Mouse (Mus musculus) CH12.LX (cell line): ENCODE results near the gene Mapkbp1.

Experiments used
- CTCF ChIP-seq, 2 experiments: IDR thresholded peaks in 1 of 2; conservative IDR thresholded peaks in 1 of 2; 2 replicates each; pipeline ENCODE4 v1.5.1; 2011 to 2012; ENCODE audit warnings: low read depth in 2 of 2, low read length in 2 of 2, improper control_type of control experiment in 1 of 2, inconsistent platforms in 1 of 2, mild to moderate bottlenecking in 1 of 2, moderate library complexity in 1 of 2
- UBTF ChIP-seq: IDR thresholded peaks from 2 replicates; pipeline ENCODE4 v1.6.1; 2012; ENCODE audit warnings: low read depth, mild to moderate bottlenecking, inconsistent platforms, low read length, improper control_type of control experiment, moderate library complexity

- TF ChIP-seq CTCF (conservative IDR thresholded peaks at IDR 0.05 in 1 of 2, IDR thresholded peaks at IDR 0.05 in 1 of 2; ENCODE audit: low read depth in 2 of 2, low read length in 2 of 2) (no peak), UBTF (no peak)
Measured at GRCm38 (mm10) chr2:120074096-120074495, 101.6 kb downstream of the Mapkbp1 start.
